Mouse (Mus musculus): ENCODE measurements around the gene Gm6367. TPM values are rescaled to one million over a fixed set of nuclear protein-coding genes. Genes with fewer than 3 reads are reported as not detected.

Gene Gm6367
- polyA plus RNA-seq (2014; fragmentation: Illumina TruSeq; extraction: RNeasy Lipid Tissue Mini Kit (QIAGEN cat#74804); ENCODE audit: low read depth, low replicate concordance): not detected

DNA sequence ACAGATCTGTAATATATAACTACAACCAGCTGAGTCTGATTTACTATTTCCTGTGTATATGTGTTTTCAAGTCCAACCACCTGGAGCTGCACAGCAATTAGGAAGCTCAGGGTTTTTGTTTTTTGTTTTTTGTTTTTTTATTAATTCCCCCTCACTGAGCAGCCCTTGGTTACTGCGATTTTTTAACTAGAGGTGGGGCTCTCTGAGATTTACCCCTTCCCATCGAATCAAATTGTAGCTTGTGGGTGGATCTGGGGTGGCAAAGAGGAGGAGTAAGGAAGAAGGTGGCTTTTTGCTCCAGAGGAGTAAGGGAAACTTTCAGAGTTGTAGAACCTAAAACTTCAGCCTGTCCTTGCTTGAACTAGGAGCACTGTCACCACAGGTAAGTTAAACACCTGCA is at the start of gene Gm6367:
Gm6367 (plus strand) TSS at position 301 of the 400 bp plus-strand sequence.

Other genes with a start within 250 kb of the Gm6367 start
- 0.45 TPM for gene Gm3183, start 123.2 kb upstream of the Gm6367 start, polyA plus RNA-seq (2014; fragmentation: Illumina TruSeq; extraction: RNeasy Lipid Tissue Mini Kit (QIAGEN cat#74804); ENCODE audit: low read depth, low replicate concordance)
- not detected for gene Gm7942, start 118.3 kb downstream of the Gm6367 start, polyA plus RNA-seq (2014; fragmentation: Illumina TruSeq; extraction: RNeasy Lipid Tissue Mini Kit (QIAGEN cat#74804); ENCODE audit: low read depth, low replicate concordance)
- 0.25 TPM for gene Gm16513, start 194.0 kb downstream of the Gm6367 start, polyA plus RNA-seq (2014; fragmentation: Illumina TruSeq; extraction: RNeasy Lipid Tissue Mini Kit (QIAGEN cat#74804); ENCODE audit: low read depth, low replicate concordance)